Mouse (Mus musculus) retina, postnatal 7 days (tissue): ENCODE results near the gene Calm1.

Source experiments
- DNase-seq: peaks from one replicate; pipeline ENCODE4 v3.0.0-alpha.2; 2012; ENCODE audit warnings: low read depth, low spot score

The Calm1 gene

GRCm38 (mm10) chr12:100223531-100223930, 24.3 kb downstream of the Calm1 start:
- no peak for DNase-seq

DNA sequence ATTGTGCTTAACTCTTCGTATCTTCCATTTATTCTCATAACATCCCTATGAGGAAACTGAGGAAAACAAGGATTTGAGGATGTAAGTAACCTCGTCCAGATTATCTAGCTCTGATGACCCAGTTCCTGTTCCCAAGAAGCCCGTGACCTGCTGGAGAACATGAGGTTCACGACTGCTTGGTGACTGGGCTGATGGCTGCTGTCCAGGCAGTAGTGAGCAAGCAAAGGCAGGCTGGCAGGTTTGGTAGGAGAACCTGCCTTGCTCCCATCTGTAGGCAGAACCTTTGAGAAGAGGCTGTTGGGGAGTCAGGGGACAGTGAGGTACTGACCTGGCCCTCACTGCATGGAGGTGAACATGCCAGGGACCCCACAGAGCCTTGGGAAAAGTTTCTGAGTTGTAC, 26.0 kb downstream of the Calm1 start:
- DNase-seq = no peak

GRCm38 (mm10) chr12:100226073-100226472, 26.8 kb downstream of the Calm1 start:
- DNase-seq = no peak

DNA sequence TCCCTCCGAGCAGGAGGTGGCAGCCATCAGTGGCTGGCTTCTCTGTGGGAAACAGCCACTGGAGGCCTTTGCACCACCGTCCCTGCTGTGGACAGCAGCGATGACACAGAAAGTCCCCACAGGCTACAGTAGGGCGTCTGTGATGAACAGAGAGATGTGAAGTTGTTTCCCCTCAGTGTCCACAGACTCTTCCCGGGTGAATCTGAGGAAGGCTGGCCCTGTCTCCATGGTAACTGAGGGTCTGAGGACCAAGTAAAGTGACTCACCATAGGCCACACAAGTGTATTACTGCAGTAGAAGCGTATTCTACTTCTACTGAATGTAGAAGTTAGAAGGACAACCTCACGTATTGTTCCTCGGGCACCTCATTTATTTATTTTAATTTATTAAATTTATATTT, 27.4 kb downstream of the Calm1 start:
- DNase-seq = no peak

DNA sequence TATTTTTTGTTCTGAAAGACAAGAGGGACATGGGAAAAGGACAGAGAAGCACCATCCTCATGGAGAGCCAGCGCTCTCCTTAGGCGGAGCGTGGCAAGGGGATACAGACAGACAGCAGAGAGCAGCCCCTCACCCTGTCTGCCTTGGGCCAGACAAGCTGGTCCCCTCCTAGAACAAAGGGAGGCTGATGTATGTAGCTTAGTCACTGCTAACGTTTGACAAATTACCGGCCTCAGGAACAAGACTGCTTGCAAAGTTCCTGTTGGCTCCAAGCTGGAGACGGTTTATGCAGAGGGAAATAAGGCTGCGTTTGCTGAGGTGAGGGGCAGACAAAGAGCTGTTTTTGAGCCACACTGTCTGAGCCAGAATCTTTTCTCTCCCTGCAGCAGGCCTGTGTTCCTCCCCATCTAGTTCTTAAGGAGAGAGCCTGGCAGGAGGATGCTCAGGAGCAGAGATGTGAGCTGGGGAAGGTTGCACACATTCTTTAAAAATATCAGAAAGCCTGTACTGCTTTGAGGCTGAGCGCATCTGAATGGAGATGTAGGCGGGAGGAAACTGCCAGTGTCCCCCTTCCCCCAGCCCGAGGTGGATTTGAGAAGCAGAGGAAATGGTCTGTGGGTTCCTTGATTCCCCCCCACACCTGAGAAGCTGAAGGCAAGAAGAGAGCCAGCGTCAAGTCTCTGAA, 28.9 kb downstream of the Calm1 start:
- DNase-seq = no peak

- no peak for DNase-seq
Observed at GRCm38 (mm10) chr12:100234201-100234600, 35.0 kb downstream of the Calm1 start.

DNA sequence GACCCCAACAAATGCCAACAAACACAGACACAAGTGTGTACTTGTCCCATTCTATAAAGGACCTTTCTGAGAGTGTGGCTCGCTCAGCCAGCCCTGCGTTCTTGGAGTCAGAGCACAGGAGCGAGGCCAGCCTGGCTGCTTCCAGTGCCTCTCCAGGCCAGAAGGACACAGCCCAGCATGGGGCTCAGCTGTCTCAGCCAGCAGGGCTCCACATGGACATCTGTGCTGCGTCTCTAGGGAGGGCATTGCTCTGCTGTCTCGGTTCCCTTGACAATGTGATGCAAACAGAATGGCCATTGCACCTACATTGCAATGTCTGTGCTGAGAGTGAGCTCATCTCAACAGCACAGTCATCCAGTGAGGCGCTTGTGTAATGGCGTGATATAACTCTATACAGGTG, 35.7 kb downstream of the Calm1 start:
- no peak for DNase-seq

DNA sequence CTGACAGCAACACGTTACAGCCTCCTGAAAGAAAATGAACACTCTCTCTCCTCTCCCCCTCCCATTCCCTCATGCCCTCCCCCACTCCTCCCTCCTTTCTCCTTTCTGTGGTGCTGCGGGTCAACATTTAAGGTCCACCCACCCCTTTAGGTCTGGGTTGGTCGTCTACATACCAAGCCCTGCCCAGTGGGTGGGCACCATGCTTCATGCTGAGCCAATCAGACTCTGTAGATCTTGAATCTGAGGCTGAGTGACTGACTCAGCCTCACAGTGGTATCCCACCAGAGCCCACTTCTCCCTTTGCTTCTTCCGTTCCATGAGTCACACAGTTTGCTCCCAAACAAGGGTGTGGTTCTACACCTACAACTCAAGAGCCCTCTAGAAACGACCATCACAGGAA, 36.2 kb downstream of the Calm1 start:
- no peak for DNase-seq

DNA sequence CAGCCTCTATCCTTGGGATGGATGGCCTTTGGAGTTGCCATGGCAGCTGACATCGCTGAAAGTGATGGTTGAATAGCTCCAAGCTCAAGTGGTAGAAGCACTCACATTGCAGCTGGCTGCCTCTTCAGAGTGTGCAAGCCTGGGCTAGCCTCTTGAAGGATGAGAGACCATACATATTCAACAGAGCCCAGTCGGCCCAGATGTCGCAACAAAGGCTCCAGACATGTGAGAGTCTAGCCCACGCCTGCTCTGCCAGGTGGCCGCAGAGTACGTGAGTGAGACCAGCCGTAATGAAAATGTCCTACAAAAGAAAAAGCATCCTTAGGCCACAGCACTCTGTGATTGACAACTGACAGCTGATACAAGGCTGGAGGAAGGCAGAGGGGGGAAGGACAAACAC, 40.2 kb downstream of the Calm1 start:
- no peak for DNase-seq

- DNase-seq = no peak
Observed at GRCm38 (mm10) chr12:100239807-100240206, 40.6 kb downstream of the Calm1 start.

GRCm38 (mm10) chr12:100241911-100242796, 42.9 kb downstream of the Calm1 start:
- DNase-seq = peak; percentile 42

DNA sequence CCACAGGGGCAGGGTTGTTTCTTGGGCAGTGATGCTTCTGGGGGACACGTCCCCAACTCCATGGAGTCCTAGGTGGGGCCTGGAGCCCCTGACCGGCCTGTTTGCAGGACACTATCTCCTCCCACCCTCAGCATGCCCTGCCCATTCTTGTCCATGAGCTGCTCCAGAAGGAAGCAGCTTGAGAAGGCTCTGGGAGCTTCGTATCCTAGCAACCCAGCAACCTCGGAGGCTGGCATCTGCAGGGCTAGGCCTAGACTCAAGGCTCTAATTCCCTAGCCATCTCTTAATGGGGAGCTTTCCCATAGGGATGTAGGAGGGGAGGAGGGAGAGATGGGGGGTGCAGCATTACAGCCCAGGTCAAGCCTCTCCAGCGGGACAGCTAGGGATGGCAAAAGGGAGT, 45.3 kb downstream of the Calm1 start:
- no peak for DNase-seq

- DNase-seq = no peak
Observed at GRCm38 (mm10) chr12:100249170-100249569, 49.9 kb downstream of the Calm1 start.

GRCm38 (mm10) chr12:100254471-100254870, 55.2 kb downstream of the Calm1 start:
- DNase-seq = no peak

DNA sequence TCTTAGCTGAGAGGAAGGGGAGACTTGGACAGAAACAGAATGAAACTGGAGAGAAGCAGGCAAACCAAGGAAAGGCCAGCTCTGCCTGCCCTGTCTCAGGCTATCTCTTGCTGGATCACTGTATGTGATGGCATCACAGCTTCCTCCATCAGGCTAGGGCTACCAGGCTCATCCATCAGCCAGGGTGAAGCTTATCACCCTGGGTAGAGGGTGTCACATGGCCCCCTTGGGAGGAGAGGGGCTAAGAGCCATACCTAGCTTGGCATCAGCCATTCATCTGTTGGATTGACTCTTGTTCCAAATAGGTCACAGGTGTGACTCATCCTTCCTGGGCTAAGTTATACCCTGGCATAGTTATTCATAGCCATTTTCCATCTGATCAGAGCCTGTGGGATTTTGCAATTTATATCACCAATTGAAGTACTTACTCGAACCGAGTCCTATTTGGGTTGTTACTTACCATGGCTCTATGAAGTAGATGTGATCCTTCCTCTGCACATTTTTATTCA, 56.3 kb downstream of the Calm1 start:
- no peak for DNase-seq

GRCm38 (mm10) chr12:100257779-100258178, 58.5 kb downstream of the Calm1 start:
- no peak for DNase-seq
